Mouse (Mus musculus) heart, adult 8-10 months (tissue): ENCODE results near the gene Ddx10. TPM values are rescaled to one million over a fixed set of nuclear protein-coding genes. Genes with fewer than 3 reads are reported as not detected.

Source experiments
- total RNA-seq, 4 experiments: library from RNA; stranded (reverse); gene quantifications; 2 replicates each; pipeline ENCODE4 v1.2.4; 2022

The Ddx10 gene
- total RNA-seq, 4 experiments from 2014 or later: 9.5 to 10.5 (median 9.7) TPM

Other genes with a start within 250 kb of the Ddx10 start
- under 1 TPM; 0.13 to 0.56 (median 0.24) TPM for gene Exph5, start 53.6 kb upstream of the Ddx10 start, total RNA-seq
- gene Kdelc2, start 136.0 kb upstream of the Ddx10 start, total RNA-seq: 1 to 10 TPM; 6.5 to 8.1 (median 7.3) TPM
- gene 4930550C14Rik, start 154.3 kb upstream of the Ddx10 start, total RNA-seq: under 1 TPM in 2 of 4 experiments, not detected in 2; 0.24 to 0.25 TPM